Mouse (Mus musculus): ENCODE measurements around the gene Mex3a. TPM values are rescaled to one million over a fixed set of nuclear protein-coding genes. Genes with fewer than 3 reads are reported as not detected.

Mex3a gene
- polyA plus RNA-seq, 1 experiment from 2014 or later = 20.4 TPM

DNA sequence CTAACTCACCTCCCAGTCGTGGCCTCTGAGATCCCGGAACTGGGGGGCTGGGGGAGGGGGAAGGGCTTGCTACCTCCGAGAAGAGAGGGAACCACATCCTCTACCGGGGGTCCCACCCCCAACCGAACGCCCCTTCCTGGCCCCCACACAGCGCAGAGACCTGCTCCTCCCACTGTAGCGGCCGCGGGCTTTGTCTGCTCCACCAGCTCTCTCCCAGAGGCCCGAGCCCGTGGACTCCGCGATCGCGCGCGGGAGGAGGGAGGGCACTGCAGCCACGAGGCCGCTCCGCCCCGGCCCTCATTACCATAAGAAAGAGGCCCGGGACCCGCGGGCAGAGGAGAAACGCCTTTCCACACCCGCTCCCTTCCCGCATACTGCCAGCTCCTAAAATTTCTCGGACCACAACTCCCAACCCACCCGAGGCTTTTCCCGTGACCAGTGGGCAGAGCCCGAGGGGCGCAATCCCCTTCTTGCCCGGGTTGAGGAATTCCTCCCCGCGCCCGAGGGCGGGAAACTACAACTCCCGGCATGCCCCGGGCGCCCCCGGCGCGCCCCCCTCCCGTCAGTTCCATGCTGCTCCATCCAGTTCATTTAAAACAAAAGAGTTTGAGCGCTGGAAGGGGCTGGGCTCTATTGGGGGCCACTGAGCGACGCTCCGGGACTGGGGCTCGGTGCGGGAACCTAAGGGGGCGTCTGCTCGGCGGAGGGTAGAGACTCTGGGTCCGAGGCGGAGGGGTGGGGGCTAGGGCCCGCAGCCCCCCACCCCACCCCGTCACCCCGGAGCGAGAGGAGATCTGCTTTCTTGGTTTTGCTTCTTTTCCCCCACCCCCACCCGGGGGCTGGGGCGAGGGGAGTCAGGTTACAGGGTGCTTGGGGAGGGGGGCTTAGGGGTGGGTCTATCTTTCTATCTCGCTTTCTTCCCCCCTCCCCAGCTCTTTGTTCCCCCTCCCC, 572 bp upstream of the Mex3a start:
- Histone ChIP-seq H3K4me2 (ENCODE audit: low read length) (peak overlapping the region; percentile 64), H3K4me3 (ENCODE audit: low read length) (peak overlapping the region; percentile 75), H3K4me1 (ENCODE audit: control insufficient read depth, insufficient read depth, low read depth, low read length) (peaks cover 60% of the 10 kb centered on the region), H3K36me3 (ENCODE audit: control insufficient read depth, insufficient read depth, low read length) (peaks cover 3% of the 10 kb centered on the region), H3K27ac (ENCODE audit: low read depth, low read length) (peak overlapping the region; percentile 96), H3K9ac (ENCODE audit: low read depth, low read length) (peak overlapping the region; percentile 98), H3K9me3 (ENCODE audit: control insufficient read depth, low read length) (no peaks in the 10 kb centered on the region), H3K27me3 (replicated peaks; ENCODE audit: control insufficient read depth, insufficient read depth, low read length) (no peaks in the 10 kb centered on the region)
- peak; percentile 84 for ATAC-seq
- under 1% methylated on average over 49 of the region's 63 CpGs for WGBS

GRCm38 (mm10) chr3:88532689-88533511, 705 bp downstream of the Mex3a start:
- ATAC-seq = peak; percentile 18
- peak overlapping the region; percentile 75 for H3K4me3 ChIP-seq (ENCODE audit: low read length)
- no peaks in the 10 kb centered on the region for H3K9me3 ChIP-seq (ENCODE audit: control insufficient read depth, low read length)
- peak overlapping the region; percentile 64 for H3K4me2 ChIP-seq (ENCODE audit: low read length)
- peaks cover 14% of the 10 kb centered on the region for H3K36me3 ChIP-seq (ENCODE audit: control insufficient read depth, insufficient read depth, low read length)
- H3K27me3 ChIP-seq (replicated peaks; ENCODE audit: control insufficient read depth, insufficient read depth, low read length) = no peaks in the 10 kb centered on the region
- peaks cover 60% of the 10 kb centered on the region for H3K4me1 ChIP-seq (ENCODE audit: control insufficient read depth, insufficient read depth, low read depth, low read length)
- H3K9ac ChIP-seq (ENCODE audit: low read depth, low read length) = peak overlapping the region; percentile 98
- WGBS = under 1% methylated on average over 34 of the region's 40 CpGs
- H3K27ac ChIP-seq (ENCODE audit: low read depth, low read length) = peak overlapping the region; percentile 96

GRCm38 (mm10) chr3:88533706-88534105, 1.5 kb downstream of the Mex3a start:
- no peak for ATAC-seq
- Histone ChIP-seq H3K4me1 (ENCODE audit: control insufficient read depth, insufficient read depth, low read depth, low read length) (peaks cover 62% of the 10 kb centered on the region), H3K27ac (ENCODE audit: low read depth, low read length) (peak overlapping the region; percentile 96), H3K36me3 (ENCODE audit: control insufficient read depth, insufficient read depth, low read length) (peaks cover 20% of the 10 kb centered on the region), H3K27me3 (replicated peaks; ENCODE audit: control insufficient read depth, insufficient read depth, low read length) (no peaks in the 10 kb centered on the region), H3K9ac (ENCODE audit: low read depth, low read length) (peak overlapping the region; percentile 98), H3K4me2 (ENCODE audit: low read length) (peak overlapping the region; percentile 64), H3K9me3 (ENCODE audit: control insufficient read depth, low read length) (no peaks in the 10 kb centered on the region), H3K4me3 (ENCODE audit: low read length) (peak overlapping the region; percentile 75)
- 4% methylated on average over 4 of the region's 5 CpGs for WGBS

- H3K27ac ChIP-seq (ENCODE audit: low read depth, low read length) = peak overlapping the region; percentile 36; the same call in 1 of the 2 replicates
- H3K4me2 ChIP-seq (ENCODE audit: low read length) = peak overlapping the region; percentile 64
- WGBS = 7% methylated on average over 3 of the region's 3 CpGs
- H3K36me3 ChIP-seq (ENCODE audit: control insufficient read depth, insufficient read depth, low read length) = peaks cover 20% of the 10 kb centered on the region
- peak overlapping the region; percentile 64 for H3K9ac ChIP-seq (ENCODE audit: low read depth, low read length)
- no peak for ATAC-seq
- H3K9me3 ChIP-seq (ENCODE audit: control insufficient read depth, low read length) = no peaks in the 10 kb centered on the region
- H3K4me3 ChIP-seq (ENCODE audit: low read length) = peak overlapping the region; percentile 75
- H3K4me1 ChIP-seq (ENCODE audit: control insufficient read depth, insufficient read depth, low read depth, low read length) = peaks cover 59% of the 10 kb centered on the region
- no peaks in the 10 kb centered on the region for H3K27me3 ChIP-seq (replicated peaks; ENCODE audit: control insufficient read depth, insufficient read depth, low read length)
These were observed 2.8 kb downstream of the Mex3a start for GRCm38 (mm10) chr3:88535005-88535404.

DNA sequence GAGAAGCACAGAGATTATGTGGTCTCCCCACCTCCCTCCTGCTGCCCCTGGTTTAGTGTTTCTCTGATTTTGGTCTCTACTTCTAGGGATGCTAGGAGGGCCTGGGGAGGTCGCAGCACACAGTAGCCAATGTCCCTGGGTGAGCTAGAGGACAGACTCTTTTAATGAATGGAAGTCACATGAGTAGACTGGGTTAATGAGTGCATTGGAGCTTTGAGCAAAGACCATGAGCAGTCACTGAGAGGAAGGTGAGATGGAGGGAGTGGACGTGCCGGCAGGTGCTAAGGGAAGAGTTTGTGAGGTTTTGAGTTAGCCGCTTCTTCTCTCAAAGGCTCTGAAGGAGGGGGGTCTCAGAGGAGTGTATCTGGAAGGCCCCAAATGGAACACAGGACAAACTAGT, 3.3 kb downstream of the Mex3a start:
- Histone ChIP-seq H3K4me3 (ENCODE audit: low read length) (peak overlapping the region; percentile 75), H3K4me2 (ENCODE audit: low read length) (peak overlapping the region; percentile 64), H3K9ac (ENCODE audit: low read depth, low read length) (peak overlapping the region; percentile 64), H3K4me1 (ENCODE audit: control insufficient read depth, insufficient read depth, low read depth, low read length) (peaks cover 57% of the 10 kb centered on the region), H3K9me3 (ENCODE audit: control insufficient read depth, low read length) (no peaks in the 10 kb centered on the region), H3K27me3 (replicated peaks; ENCODE audit: control insufficient read depth, insufficient read depth, low read length) (no peaks in the 10 kb centered on the region), H3K27ac (ENCODE audit: low read depth, low read length) (no peak overlapping the region), H3K36me3 (ENCODE audit: control insufficient read depth, insufficient read depth, low read length) (peaks cover 20% of the 10 kb centered on the region)
- ATAC-seq = no peak
- 28% methylated on average over 4 of the region's 4 CpGs for WGBS

DNA sequence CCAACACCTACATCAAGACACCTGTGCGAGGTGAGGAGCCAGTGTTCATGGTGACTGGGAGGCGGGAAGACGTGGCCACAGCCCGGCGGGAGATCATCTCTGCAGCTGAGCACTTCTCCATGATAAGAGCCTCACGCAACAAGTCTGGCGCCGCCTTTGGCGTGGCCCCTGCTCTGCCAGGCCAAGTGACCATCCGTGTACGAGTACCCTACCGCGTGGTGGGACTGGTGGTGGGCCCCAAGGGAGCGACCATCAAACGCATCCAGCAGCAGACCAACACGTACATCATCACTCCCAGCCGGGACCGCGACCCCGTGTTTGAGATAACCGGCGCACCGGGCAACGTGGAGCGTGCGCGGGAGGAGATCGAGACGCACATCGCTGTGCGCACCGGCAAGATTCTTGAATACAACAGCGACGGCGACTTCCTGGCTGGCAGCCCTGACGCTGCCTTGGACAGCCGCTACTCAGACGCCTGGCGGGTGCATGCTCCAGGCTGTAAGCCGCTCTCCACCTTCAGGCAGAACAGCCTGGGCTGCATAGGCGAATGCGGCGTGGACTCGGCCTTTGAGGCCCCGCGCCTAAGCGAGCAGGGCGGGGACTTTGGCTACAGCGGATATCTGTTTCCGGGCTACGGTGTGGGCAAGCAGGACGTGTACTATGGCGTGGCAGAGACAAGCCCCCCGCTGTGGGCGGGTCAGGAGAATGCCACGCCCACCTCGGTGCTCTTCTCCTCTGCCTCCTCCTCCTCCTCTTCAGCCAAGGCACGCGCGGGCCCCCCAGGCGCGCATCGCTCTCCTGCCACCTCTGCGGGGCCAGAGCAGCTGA, 4.1 kb downstream of the Mex3a start:
- ATAC-seq = no peak
- peak overlapping the region; percentile 46 for H3K9ac ChIP-seq (ENCODE audit: low read depth, low read length)
- peaks cover 20% of the 10 kb centered on the region for H3K36me3 ChIP-seq (ENCODE audit: control insufficient read depth, insufficient read depth, low read length)
- H3K27ac ChIP-seq (ENCODE audit: low read depth, low read length) = peak overlapping the region; percentile 46
- H3K4me2 ChIP-seq (ENCODE audit: low read length) = peak overlapping the region; percentile 64
- WGBS = 6% methylated on average over 52 of the region's 64 CpGs
- peaks cover 61% of the 10 kb centered on the region for H3K4me1 ChIP-seq (ENCODE audit: control insufficient read depth, insufficient read depth, low read depth, low read length)
- H3K9me3 ChIP-seq (ENCODE audit: control insufficient read depth, low read length) = no peaks in the 10 kb centered on the region
- H3K27me3 ChIP-seq (replicated peaks; ENCODE audit: control insufficient read depth, insufficient read depth, low read length) = no peaks in the 10 kb centered on the region
- H3K4me3 ChIP-seq (ENCODE audit: low read length) = peak overlapping the region; percentile 75

- H3K4me1 ChIP-seq (ENCODE audit: control insufficient read depth, insufficient read depth, low read depth, low read length) = peaks cover 61% of the 10 kb centered on the region
- H3K9ac ChIP-seq (ENCODE audit: low read depth, low read length) = peak overlapping the region; percentile 46
- peak overlapping the region; percentile 64 for H3K4me2 ChIP-seq (ENCODE audit: low read length)
- H3K9me3 ChIP-seq (ENCODE audit: control insufficient read depth, low read length) = no peaks in the 10 kb centered on the region
- H3K27ac ChIP-seq (ENCODE audit: low read depth, low read length) = no peak overlapping the region
- 47% methylated on average over 6 of the region's 6 CpGs for WGBS
- no peaks in the 10 kb centered on the region for H3K27me3 ChIP-seq (replicated peaks; ENCODE audit: control insufficient read depth, insufficient read depth, low read length)
- ATAC-seq = no peak
- H3K36me3 ChIP-seq (ENCODE audit: control insufficient read depth, insufficient read depth, low read length) = peaks cover 20% of the 10 kb centered on the region
- peak overlapping the region; percentile 75; the same call in 1 of the 2 replicates for H3K4me3 ChIP-seq (ENCODE audit: low read length)
These were observed 5.0 kb downstream of the Mex3a start for GRCm38 (mm10) chr3:88537146-88537545.

DNA sequence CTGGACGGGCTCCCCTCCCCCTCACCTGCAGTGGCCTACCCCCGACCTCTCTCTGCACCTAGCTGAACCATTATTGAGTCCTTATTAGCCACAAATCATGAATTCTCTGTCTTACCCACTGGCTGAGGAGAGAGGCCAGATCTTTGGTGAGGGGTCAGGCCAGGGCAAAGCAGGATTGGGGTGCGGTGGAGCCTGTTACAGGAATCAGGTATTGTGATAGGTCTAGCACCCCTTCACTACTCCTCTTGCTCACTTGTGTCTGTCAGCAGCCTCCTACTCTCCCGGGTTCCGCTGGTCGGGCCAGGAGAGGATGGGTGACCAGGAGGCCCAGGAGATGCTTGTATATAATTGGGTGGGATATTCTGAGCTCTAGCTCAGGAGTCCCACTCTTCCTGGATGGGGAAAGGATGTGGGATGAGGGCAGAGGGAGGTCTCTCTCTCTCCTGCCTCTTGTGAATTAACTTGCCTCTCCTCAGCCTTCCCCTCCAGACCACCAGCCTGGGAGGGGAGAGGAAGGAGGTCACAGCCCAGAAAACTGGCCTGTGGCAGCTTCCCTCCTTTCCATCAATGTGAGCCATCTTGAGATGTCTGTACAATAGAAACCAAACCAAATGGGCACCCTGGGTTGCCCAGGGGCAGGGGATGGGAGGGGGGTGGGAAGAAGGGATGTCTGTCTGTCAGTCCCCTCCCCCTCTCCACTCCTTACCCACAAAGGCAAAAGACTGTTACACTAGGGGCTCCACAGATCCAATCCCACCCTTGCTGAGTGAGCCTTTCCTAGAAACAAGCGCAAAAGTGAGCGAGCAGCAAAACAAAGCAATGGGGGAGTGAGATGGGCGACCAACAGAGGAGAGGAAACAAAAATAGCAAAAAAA, 6.3 kb downstream of the Mex3a start:
- H3K4me2 ChIP-seq (ENCODE audit: low read length) = no peak overlapping the region
- no peak for ATAC-seq
- H3K4me1 ChIP-seq (ENCODE audit: control insufficient read depth, insufficient read depth, low read depth, low read length) = peaks cover 61% of the 10 kb centered on the region
- WGBS = 24% methylated on average over 9 of the region's 9 CpGs
- H3K27me3 ChIP-seq (replicated peaks; ENCODE audit: control insufficient read depth, insufficient read depth, low read length) = no peaks in the 10 kb centered on the region
- H3K36me3 ChIP-seq (ENCODE audit: control insufficient read depth, insufficient read depth, low read length) = peaks cover 20% of the 10 kb centered on the region
- H3K9ac ChIP-seq (ENCODE audit: low read depth, low read length) = peak overlapping the region; percentile 23; the same call in 1 of the 2 replicates
- H3K27ac ChIP-seq (ENCODE audit: low read depth, low read length) = 0 out of 2 replicates have a peak overlapping the region, but pooled peaks have one; percentile 24
- no peaks in the 10 kb centered on the region for H3K9me3 ChIP-seq (ENCODE audit: control insufficient read depth, low read length)
- no peak overlapping the region for H3K4me3 ChIP-seq (ENCODE audit: low read length)
